Mouse (Mus musculus) ES-Bruce4 (cell line): ENCODE results near the gene Hnrnph3.

Experiments used
- CTCF ChIP-seq: IDR thresholded peaks from one replicate; pipeline ENCODE4 v1.8.1; 2011; ENCODE audit warnings: low read depth, low read length
- EP300 ChIP-seq: IDR thresholded peaks from 2 replicates; pipeline ENCODE4 v1.6.1; 2011; ENCODE audit warnings: low read depth, low read length; ENCODE audit not compliant: insufficient read depth

DNA sequence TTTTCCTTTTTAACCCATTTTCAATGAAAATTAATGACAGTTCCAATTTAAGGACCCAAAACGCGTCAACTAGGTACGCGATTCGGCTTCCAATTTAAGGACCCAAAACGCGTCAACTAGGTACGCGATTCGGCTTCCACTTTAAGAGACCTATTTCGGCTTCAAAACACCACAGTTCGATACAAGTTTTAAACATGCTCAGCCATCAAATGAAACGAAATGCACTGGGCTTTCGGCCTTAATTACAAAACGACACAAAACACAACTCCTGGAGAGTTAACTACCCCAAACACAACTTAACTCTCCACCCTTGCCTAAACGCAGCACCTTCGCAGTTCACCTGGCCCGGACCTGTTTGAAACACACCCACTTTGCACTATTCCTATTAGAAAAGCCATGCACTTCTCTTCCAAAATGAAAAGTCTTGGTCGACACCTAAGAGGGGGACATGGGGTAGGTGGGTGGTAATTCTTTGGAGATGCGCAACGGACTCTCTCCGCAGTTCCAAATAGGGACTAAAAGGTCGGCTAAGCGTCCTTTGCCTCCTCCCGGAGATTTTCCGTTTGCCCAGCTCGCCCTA is 1.4 kb downstream of the Hnrnph3 start:
- TF ChIP-seq CTCF (no peak), EP300 (no peak)
